In genomic region chr4:154499701-154500523, GRCm38 (mm10) we compare ENCODE assay signal across 8 mouse cellular contexts.
A peak's percentile ranks its signal among the peaks of the same experiment; 100 is the strongest.
DNase-seq lines count a peak whose midpoint lies in the region; ATAC-seq and TF ChIP-seq lines count a peak whose summit lies in the region.

No protein-coding gene starts in this region.

- peak overlapping the region; percentile 89 for H3K27ac ChIP-seq in forebrain, embryonic 16.5 days (ENCODE audit: low read length)
- H3K27ac ChIP-seq in heart, postnatal 0 days (ENCODE audit: low read depth): peak overlapping the region; percentile 94
- H3K27ac ChIP-seq in limb, embryonic 14.5 days (replicated peaks; ENCODE audit: low read depth, low read length): no peak overlapping the region
- peak overlapping the region; percentile 67 for H3K27ac ChIP-seq in midbrain, embryonic 15.5 days

- DNase-seq in adrenal gland, adult 2 months: peak; percentile 67
- DNase-seq in adrenal gland, adult 18-20 months (ENCODE audit: low spot score in 2 of 2): no peak
- DNase-seq in heart, postnatal 0 days (ENCODE audit: low spot score): peak; percentile 91
- DNase-seq in kidney, postnatal 14 days: peak; percentile 83
- peak; percentile 69 for DNase-seq in limb, embryonic 14.5 days (ENCODE audit: low spot score)
- peak; percentile 69 for DNase-seq in testis, postnatal 10 days (ENCODE audit: low spot score)

- H3K27me3 ChIP-seq in forebrain, embryonic 16.5 days (replicated peaks; ENCODE audit: control insufficient read depth, insufficient read depth, low read length): no peaks in the 10 kb centered on the region
- H3K27me3 ChIP-seq in heart, postnatal 0 days (ENCODE audit: control insufficient read depth, insufficient read depth, low read length): no peaks in the 10 kb centered on the region
- no peaks in the 10 kb centered on the region for H3K27me3 ChIP-seq in limb, embryonic 14.5 days (ENCODE audit: control insufficient read depth, insufficient read depth, low read length)
- peaks cover 45% of the 10 kb centered on the region for H3K27me3 ChIP-seq in midbrain, embryonic 15.5 days (replicated peaks)

- peak overlapping the region; percentile 46 for H3K4me2 ChIP-seq in forebrain, embryonic 16.5 days (ENCODE audit: low read length)
- peak overlapping the region; percentile 39 for H3K4me2 ChIP-seq in heart, postnatal 0 days (ENCODE audit: low read depth, low read length)
- no peak overlapping the region for H3K4me2 ChIP-seq in limb, embryonic 14.5 days (replicated peaks; ENCODE audit: low read depth, low read length, severe bottlenecking)
- peak overlapping the region; percentile 23 for H3K4me2 ChIP-seq in midbrain, embryonic 15.5 days

- H3K4me1 ChIP-seq in forebrain, embryonic 16.5 days (replicated peaks; ENCODE audit: control insufficient read depth, insufficient read depth, low read length): peaks cover 74% of the 10 kb centered on the region
- H3K4me1 ChIP-seq in heart, postnatal 0 days (ENCODE audit: control insufficient read depth, insufficient read depth): peaks cover 67% of the 10 kb centered on the region
- peaks cover 51% of the 10 kb centered on the region for H3K4me1 ChIP-seq in limb, embryonic 14.5 days (ENCODE audit: control insufficient read depth, insufficient read depth, low read length)
- peaks cover 58% of the 10 kb centered on the region for H3K4me1 ChIP-seq in midbrain, embryonic 15.5 days

- ATAC-seq in forebrain, embryonic 16.5 days: peak; percentile 90
- peak; percentile 62 for ATAC-seq in heart, postnatal 0 days (ENCODE audit: insufficient read depth, low read depth)
- 0 out of 2 replicates have a peak, but pooled peaks have one; percentile 29 for ATAC-seq in limb, embryonic 14.5 days (ENCODE audit: low FRiP score, low read depth)
- ATAC-seq in midbrain, embryonic 15.5 days (replicated peaks): peak; percentile 80

- 0 out of 2 replicates have a peak overlapping the region, but pooled peaks have one; percentile 7 for H3K4me3 ChIP-seq in forebrain, embryonic 16.5 days (replicated peaks; ENCODE audit: low read length)
- H3K4me3 ChIP-seq in heart, postnatal 0 days (ENCODE audit: low read depth, low read length): no peak overlapping the region
- H3K4me3 ChIP-seq in limb, embryonic 14.5 days (replicated peaks; ENCODE audit: low read length): no peak overlapping the region
- no peak overlapping the region for H3K4me3 ChIP-seq in midbrain, embryonic 15.5 days

- TF ChIP-seq POLR2A in limb, embryonic 14.5 days (IDR thresholded peaks at IDR 0.05; ENCODE audit: borderline replicate concordance, extremely low read depth, insufficient read depth, insufficient read length): no peak

- H3K36me3 ChIP-seq in forebrain, embryonic 16.5 days (ENCODE audit: control insufficient read depth, insufficient read depth): no peaks in the 10 kb centered on the region
- H3K36me3 ChIP-seq in heart, postnatal 0 days (replicated peaks; ENCODE audit: control insufficient read depth, insufficient read depth, low read length): no peaks in the 10 kb centered on the region
- no peaks in the 10 kb centered on the region for H3K36me3 ChIP-seq in limb, embryonic 14.5 days (ENCODE audit: control insufficient read depth, insufficient read depth, low read length)
- no peaks in the 10 kb centered on the region for H3K36me3 ChIP-seq in midbrain, embryonic 15.5 days (replicated peaks)

- peak overlapping the region; percentile 38 for H3K9ac ChIP-seq in forebrain, embryonic 16.5 days (replicated peaks; ENCODE audit: low read depth, low read length)
- no peak overlapping the region for H3K9ac ChIP-seq in heart, postnatal 0 days (replicated peaks; ENCODE audit: low read depth, low read length)
- peak overlapping the region; percentile 38; the same call in 1 of the 2 replicates for H3K9ac ChIP-seq in limb, embryonic 14.5 days (ENCODE audit: low read depth, low read length, severe bottlenecking)
- 0 out of 2 replicates have a peak overlapping the region, but pooled peaks have one; percentile 11 for H3K9ac ChIP-seq in midbrain, embryonic 15.5 days

- no peak for TF ChIP-seq EP300 in heart, postnatal 0 days (IDR thresholded peaks at IDR 0.05; ENCODE audit: low read depth)

- 0 out of 2 replicates have a peak, but pooled peaks have one; percentile 21 for TF ChIP-seq CTCF in heart, postnatal 0 days (IDR thresholded peaks at IDR 0.05; ENCODE audit: low read depth)

- 5% methylated on average over 29 of the region's 29 CpGs for WGBS in forebrain, embryonic 16.5 days
- WGBS in heart, postnatal 0 days: 38% methylated on average over 29 of the region's 29 CpGs
- WGBS in limb, embryonic 14.5 days: 31% methylated on average over 29 of the region's 29 CpGs
- WGBS in midbrain, embryonic 15.5 days: 15% methylated on average over 29 of the region's 29 CpGs

- H3K9me3 ChIP-seq in forebrain, embryonic 16.5 days (ENCODE audit: control insufficient read depth, low read length): no peaks in the 10 kb centered on the region
- no peaks in the 10 kb centered on the region for H3K9me3 ChIP-seq in heart, postnatal 0 days (replicated peaks; ENCODE audit: control insufficient read depth, low read length)
- H3K9me3 ChIP-seq in limb, embryonic 14.5 days (ENCODE audit: control insufficient read depth, low read length): no peaks in the 10 kb centered on the region
- H3K9me3 ChIP-seq in midbrain, embryonic 15.5 days: no peaks in the 10 kb centered on the region

Comparison
In these comparisons a context has a peak if more than half of its experiments do, and no peak if none do; other contexts are left out.
1. DNase-seq: peak in adrenal gland, adult 2 months (single experiment), heart, postnatal 0 days (single experiment), kidney, postnatal 14 days (single experiment), limb, embryonic 14.5 days (single experiment) and testis, postnatal 10 days (single experiment); none in adrenal gland, adult 18-20 months (0 of 2).
2. ATAC-seq: peak in every context shown above with its lines; median percentile 90 in forebrain, embryonic 16.5 days; 80 in midbrain, embryonic 15.5 days; 62 in heart, postnatal 0 days; 29 in limb, embryonic 14.5 days.